Mouse (Mus musculus) heart, embryonic 15.5 days (tissue): ENCODE measurements at regions not wholly inside any gene's neighbourhood (a gene's known extent, or its start where the extent isn't known, plus 50 kb on each side); places are given as distances from the start of the nearest gene placed in this dataset.

Experiments used
- ATAC-seq: fragments of 200-750 bp; cut with Nextera tagmentation; replicated peaks from 2 replicates; pipeline ENCODE4 v1.8.0; 2017; ENCODE audit warnings: low read depth, moderate TSS enrichment; ENCODE audit not compliant: insufficient number of reproducible peaks, insufficient read depth, low FRiP score
- H3K27ac ChIP-seq: fragments of 300-500 bp; sonication (generic); 2 replicates; pipeline ENCODE4 v1.5.1; 2015; ENCODE audit warnings: mild to moderate bottlenecking, inconsistent platforms
- H3K27me3 ChIP-seq: fragments of 300-500 bp; sonication (generic); 2 replicates; pipeline ENCODE4 v1.6.1; 2015; ENCODE audit warnings: inconsistent platforms
- H3K36me3 ChIP-seq: fragments of 300-500 bp; sonication (generic); 2 replicates; pipeline ENCODE4 v1.6.1; 2015; ENCODE audit warnings: mild to moderate bottlenecking, inconsistent platforms
- H3K4me1 ChIP-seq: fragments of 300-500 bp; sonication (generic); replicated peaks from 2 replicates; pipeline ENCODE4 v1.6.1; 2015; ENCODE audit warnings: inconsistent platforms
- H3K4me2 ChIP-seq: fragments of 300-500 bp; sonication (generic); 2 replicates; pipeline ENCODE4 v1.6.1; 2015; ENCODE audit warnings: inconsistent platforms, mild to moderate bottlenecking, moderate library complexity
- H3K4me3 ChIP-seq: fragments of 300-500 bp; sonication (generic); 2 replicates; pipeline ENCODE4 v1.5.1; 2015; ENCODE audit warnings: mild to moderate bottlenecking, inconsistent platforms
- H3K9ac ChIP-seq: fragments of 300-500 bp; sonication (generic); 2 replicates; pipeline ENCODE4 v1.6.1; 2015; ENCODE audit warnings: mild to moderate bottlenecking, inconsistent platforms
- H3K9me3 ChIP-seq: fragments of 300-500 bp; sonication (generic); replicated peaks from 2 replicates; pipeline ENCODE4 v1.6.1; 2016; ENCODE audit warnings: inconsistent platforms
- WGBS: fragments of 180-500 bp; shearing (Covaris S2); methylation state at CpG from one replicate; pipeline ENCODE4 v1.1.7; 2015; ENCODE audit warnings: mixed read lengths; 5-methylcytosine and 5-hydroxymethylcytosine counted together

DNA sequence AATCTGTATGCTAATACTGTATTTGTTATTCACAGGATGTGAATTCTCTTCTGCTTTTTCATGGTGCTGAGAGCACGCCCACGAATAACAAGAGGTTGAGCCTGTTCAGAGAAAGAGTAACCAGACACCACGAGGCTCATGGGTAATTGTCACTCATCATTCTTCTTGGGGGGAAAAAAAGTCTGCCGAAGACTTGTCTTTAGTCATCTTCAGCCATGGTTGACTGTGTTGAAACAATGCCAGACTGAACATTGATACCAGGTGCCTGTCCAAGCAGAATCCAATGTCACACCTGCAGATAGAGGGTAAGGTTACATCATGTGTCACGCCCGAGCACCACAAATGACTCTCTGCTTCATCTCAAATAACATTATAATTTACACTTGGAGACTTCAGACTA, 418.5 kb downstream of the Fgf9 start:
- no peak for ATAC-seq
- H3K4me1 ChIP-seq: no peaks in the 10 kb centered on the region
- H3K27me3 ChIP-seq: no peaks in the 10 kb centered on the region
- no peak overlapping the region for H3K4me2 ChIP-seq
- WGBS: 84% methylated on average over 6 of the region's 6 CpGs
- no peaks in the 10 kb centered on the region for H3K9me3 ChIP-seq
- H3K27ac ChIP-seq: no peak overlapping the region
- H3K4me3 ChIP-seq: no peak overlapping the region
- H3K9ac ChIP-seq: no peak overlapping the region
- no peaks in the 10 kb centered on the region for H3K36me3 ChIP-seq

DNA sequence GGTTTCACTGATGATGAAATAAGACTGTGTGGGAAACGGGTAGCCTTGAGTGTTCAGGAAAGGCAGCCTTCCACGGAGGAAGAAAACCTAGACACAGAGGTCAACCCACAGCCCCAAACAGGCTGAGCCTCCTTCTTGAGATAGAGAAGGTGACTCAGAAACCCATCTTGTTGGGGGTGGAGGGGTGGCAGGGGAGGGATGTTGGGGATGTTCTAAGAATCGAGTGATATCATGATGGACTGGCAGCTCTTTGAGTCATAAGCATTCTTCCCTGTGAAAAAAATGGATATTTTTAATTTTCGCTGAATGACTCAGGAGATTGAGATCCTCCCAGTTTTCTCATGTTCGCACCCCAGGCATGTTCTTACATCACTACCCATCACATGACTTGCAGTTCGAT, 417.5 kb downstream of the Fgf9 start:
- Histone ChIP-seq H3K27me3 (no peaks in the 10 kb centered on the region), H3K9me3 (no peaks in the 10 kb centered on the region), H3K36me3 (no peaks in the 10 kb centered on the region), H3K27ac (no peak overlapping the region), H3K4me3 (no peak overlapping the region), H3K9ac (no peak overlapping the region), H3K4me1 (no peaks in the 10 kb centered on the region), H3K4me2 (no peak overlapping the region)
- ATAC-seq: no peak
- 79% methylated on average over 6 of the region's 6 CpGs for WGBS

DNA sequence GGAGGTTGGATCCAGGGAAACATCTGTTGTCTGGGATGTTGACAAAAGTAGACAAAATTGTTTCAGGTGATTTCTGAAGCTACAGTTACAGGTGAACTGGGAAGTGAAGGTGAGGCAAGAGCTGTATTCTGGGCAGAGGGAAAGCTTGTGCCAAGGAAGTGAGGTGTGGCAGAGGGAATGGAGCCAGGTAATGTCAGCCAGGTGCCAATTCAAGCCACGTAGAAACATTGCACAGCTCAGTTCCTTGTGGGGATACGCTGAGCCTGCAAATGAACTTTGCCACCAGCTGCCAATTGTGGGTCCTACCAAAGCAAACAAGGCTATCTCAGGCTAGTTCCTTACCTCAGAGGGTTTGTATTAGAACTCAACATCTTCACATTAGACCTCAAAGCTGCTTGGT, 410.1 kb downstream of the Fgf9 start:
- no peak for ATAC-seq
- H3K4me2 ChIP-seq: no peak overlapping the region
- 80% methylated on average over 2 of the region's 2 CpGs for WGBS
- no peaks in the 10 kb centered on the region for H3K27me3 ChIP-seq
- no peaks in the 10 kb centered on the region for H3K4me1 ChIP-seq
- no peak overlapping the region for H3K27ac ChIP-seq
- no peak overlapping the region for H3K9ac ChIP-seq
- H3K36me3 ChIP-seq: no peaks in the 10 kb centered on the region
- no peaks in the 10 kb centered on the region for H3K9me3 ChIP-seq
- no peak overlapping the region for H3K4me3 ChIP-seq

DNA sequence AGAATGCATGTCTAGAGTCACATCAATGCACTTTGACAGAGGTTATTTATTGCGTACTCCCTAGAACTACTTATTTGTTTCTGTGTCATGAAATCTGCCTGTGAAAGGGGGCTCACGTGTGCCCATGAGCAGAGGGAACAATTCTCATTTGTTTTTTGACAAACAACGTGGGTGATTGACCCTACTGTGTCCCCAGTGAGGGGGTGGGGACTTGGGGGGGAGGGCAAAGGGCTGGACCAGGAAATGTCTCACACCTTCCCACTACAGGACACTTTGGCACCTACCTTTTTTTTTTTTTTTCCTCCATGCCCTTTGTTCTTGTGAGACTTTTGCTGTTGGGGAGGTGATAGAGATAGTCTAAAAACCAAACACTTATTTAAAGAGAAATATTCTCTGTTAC, 400.3 kb downstream of the Fgf9 start:
- Histone ChIP-seq H3K27ac (no peak overlapping the region), H3K27me3 (no peaks in the 10 kb centered on the region), H3K36me3 (no peaks in the 10 kb centered on the region), H3K4me3 (no peak overlapping the region), H3K4me1 (no peaks in the 10 kb centered on the region), H3K9me3 (no peaks in the 10 kb centered on the region), H3K4me2 (no peak overlapping the region), H3K9ac (no peak overlapping the region)
- ATAC-seq: no peak
- 59% methylated on average over 3 of the region's 3 CpGs for WGBS

DNA sequence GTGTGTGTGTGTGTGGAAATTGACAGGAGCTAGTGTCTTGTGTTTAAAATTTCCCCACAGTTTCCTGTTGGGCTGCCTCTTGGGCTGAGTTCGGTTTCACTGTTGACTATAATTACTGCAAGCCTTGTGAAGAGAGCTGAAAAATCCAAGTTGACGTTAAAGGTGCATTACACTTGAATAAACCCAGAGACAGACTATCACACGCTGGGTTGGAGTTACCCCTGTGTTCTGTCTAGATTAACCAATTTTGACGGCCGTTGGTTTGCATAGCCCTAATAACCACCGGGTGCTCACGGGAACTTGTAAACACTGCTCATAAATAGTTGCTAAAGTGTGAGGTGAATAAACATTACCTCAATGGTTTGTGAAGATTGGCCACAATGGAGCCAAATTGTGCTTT, 398.1 kb downstream of the Fgf9 start:
- Histone ChIP-seq H3K27me3 (no peaks in the 10 kb centered on the region), H3K9me3 (no peaks in the 10 kb centered on the region), H3K4me2 (no peak overlapping the region), H3K4me1 (no peaks in the 10 kb centered on the region), H3K4me3 (no peak overlapping the region), H3K9ac (no peak overlapping the region), H3K36me3 (no peaks in the 10 kb centered on the region), H3K27ac (no peak overlapping the region)
- no peak for ATAC-seq
- WGBS: 70% methylated on average over 7 of the region's 7 CpGs

DNA sequence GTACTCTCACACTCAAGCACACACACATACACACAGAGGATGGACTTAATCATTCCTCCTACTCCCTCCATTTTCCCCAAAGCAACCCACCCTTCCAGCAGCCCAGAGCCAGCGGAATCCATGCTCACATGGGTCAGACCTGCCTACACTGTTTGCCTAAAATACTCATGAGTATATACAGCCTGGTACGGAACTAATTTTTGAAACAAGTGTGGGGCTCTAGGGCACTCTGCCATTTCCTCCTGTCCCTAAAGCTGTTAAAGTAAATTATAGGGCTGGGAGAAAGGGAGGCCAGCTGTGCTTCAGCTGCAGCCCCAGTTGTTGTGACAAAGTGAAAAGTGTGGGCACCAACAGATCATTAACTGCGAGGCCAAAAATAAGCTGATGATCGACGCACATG, 397.5 kb downstream of the Fgf9 start:
- Histone ChIP-seq H3K4me2 (no peak overlapping the region), H3K9me3 (no peaks in the 10 kb centered on the region), H3K9ac (no peak overlapping the region), H3K27ac (no peak overlapping the region), H3K36me3 (no peaks in the 10 kb centered on the region), H3K27me3 (no peaks in the 10 kb centered on the region), H3K4me3 (no peak overlapping the region), H3K4me1 (no peaks in the 10 kb centered on the region)
- ATAC-seq: no peak
- WGBS: 75% methylated on average over 5 of the region's 5 CpGs

DNA sequence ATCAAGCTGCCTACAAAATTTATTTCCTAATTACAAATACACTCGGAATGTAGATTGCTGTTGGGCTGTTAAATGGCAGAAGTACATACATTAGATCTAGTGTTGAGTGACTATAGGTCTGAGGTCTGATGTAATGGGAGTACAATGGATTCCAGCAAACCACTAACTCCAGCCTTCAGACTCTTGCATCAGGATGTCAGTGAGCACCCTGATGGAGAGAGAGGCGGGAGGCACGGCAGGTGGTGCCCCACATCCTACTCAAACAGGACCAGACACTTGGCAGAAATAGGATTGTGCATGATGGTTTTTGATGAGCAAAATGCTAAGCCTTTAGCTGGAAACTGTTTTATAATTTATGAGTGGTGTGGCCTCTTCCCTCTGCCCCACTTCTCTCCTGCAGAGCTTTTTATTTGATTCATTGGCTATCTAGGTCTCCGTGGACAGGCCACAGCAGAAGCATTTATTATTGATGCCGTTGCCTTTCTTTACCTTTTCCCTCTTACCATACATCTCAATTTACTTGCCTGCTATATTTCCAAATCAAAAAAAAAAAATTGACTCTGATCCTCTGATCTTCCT, 376.5 kb downstream of the Fgf9 start:
- no peak overlapping the region for H3K27ac ChIP-seq
- H3K36me3 ChIP-seq: no peaks in the 10 kb centered on the region
- WGBS: 86% methylated on average over 5 of the region's 5 CpGs
- H3K4me3 ChIP-seq: no peak overlapping the region
- H3K4me2 ChIP-seq: no peak overlapping the region
- no peaks in the 10 kb centered on the region for H3K4me1 ChIP-seq
- ATAC-seq: no peak
- no peak overlapping the region for H3K9ac ChIP-seq
- no peaks in the 10 kb centered on the region for H3K27me3 ChIP-seq
- no peaks in the 10 kb centered on the region for H3K9me3 ChIP-seq

DNA sequence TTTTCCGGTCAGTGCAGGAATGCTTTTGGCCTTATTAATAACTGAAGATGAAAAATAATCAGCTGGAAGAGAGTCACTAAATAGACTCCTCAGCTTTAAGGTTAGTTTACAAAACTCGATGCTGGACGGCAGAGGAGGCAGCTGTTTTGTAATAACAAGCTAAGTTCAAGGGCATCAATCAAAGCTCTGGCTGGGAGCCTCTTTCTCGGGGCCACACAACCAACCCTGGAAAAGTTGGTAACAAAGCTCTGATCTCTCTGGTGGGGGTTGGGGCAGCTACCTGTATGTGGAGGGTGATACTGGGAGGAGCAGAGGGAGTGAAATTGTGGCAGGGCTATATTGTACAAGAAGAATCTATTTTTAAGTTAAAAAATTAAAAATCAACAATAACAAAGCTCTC, 374.1 kb downstream of the Fgf9 start:
- Histone ChIP-seq H3K36me3 (no peaks in the 10 kb centered on the region), H3K27me3 (no peaks in the 10 kb centered on the region), H3K4me3 (no peak overlapping the region), H3K27ac (no peak overlapping the region), H3K9ac (no peak overlapping the region), H3K4me1 (0 out of 2 replicates have a peak, but pooled peaks cover 8% of the 10 kb centered on the region), H3K9me3 (no peaks in the 10 kb centered on the region), H3K4me2 (no peak overlapping the region)
- 69% methylated on average over 4 of the region's 4 CpGs for whole genome bisulfite sequencing
- ATAC-seq: no peak

DNA sequence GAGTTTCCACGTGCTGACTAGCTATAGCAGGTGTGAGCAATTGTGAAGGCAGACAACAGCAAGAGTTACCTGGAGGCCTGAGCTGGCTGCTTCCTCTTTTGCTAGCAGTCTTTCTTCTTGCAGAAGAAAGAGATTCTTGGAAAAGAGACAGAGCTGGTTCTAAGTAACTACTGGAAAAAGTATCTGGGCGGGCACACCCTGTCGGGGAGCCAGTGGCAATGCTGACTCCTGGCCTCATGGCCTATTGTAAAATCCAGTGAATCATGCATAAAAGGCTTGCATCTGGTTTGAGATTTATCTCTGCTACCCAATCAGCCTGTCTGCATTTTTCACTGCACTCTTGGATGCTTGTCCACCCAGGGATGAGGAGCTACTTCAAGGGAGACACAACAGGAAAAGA, 372.2 kb downstream of the Fgf9 start:
- Histone ChIP-seq H3K4me2 (no peak overlapping the region), H3K27ac (no peak overlapping the region), H3K36me3 (no peaks in the 10 kb centered on the region), H3K9ac (no peak overlapping the region), H3K4me3 (no peak overlapping the region), H3K4me1 (0 out of 2 replicates have a peak, but pooled peaks cover 8% of the 10 kb centered on the region), H3K9me3 (no peaks in the 10 kb centered on the region), H3K27me3 (no peaks in the 10 kb centered on the region)
- 89% methylated on average over 3 of the region's 3 CpGs for whole genome bisulfite sequencing
- no peak for ATAC-seq

DNA sequence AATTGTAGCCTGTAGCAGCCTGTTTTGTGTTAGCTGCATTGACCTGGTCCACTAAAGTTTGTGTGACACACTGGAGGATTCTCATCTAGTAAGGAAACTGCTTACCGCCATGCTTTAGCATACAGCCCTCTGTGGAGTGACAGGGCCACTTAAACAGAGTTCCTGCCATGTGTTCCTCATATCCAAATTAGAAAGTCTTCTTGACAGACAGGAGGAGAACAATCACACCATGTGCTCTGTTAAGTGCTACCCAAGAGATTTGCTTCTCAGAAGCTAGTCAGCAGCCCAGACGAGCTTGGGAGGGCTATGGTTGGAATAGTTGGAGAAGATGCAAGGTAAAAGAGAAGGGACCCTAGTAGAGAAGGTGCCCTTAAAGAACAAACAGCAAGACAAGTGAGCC, 369.6 kb downstream of the Fgf9 start:
- Histone ChIP-seq H3K27me3 (no peaks in the 10 kb centered on the region), H3K4me3 (no peak overlapping the region), H3K27ac (no peak overlapping the region), H3K36me3 (no peaks in the 10 kb centered on the region), H3K9ac (no peak overlapping the region), H3K4me2 (no peak overlapping the region), H3K4me1 (0 out of 2 replicates have a peak, but pooled peaks cover 8% of the 10 kb centered on the region), H3K9me3 (no peaks in the 10 kb centered on the region)
- ATAC-seq: no peak
- WGBS: 72% methylated on average over 2 of the region's 2 CpGs

DNA sequence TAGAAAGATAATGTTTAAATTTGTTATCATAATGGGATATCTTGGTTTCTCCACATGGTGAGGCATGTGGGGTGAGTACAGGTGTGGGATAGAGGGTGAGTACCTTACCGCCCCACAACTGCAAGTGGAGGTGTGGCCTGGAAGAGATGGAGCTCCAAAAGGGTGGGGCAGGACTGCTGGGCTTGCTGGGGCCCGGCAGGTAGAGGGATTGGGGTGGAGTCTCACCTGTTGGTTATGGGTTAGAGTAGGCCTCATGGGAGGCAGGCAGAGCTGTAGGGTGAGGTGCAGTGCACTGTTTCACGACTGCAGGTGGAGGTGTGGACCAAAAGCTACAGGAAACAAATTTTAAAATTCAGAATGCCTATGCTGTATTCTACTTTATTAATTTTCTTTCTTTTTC, 365.7 kb downstream of the Fgf9 start:
- Histone ChIP-seq H3K9me3 (no peaks in the 10 kb centered on the region), H3K9ac (no peak overlapping the region), H3K27me3 (no peaks in the 10 kb centered on the region), H3K36me3 (no peaks in the 10 kb centered on the region), H3K4me1 (0 out of 2 replicates have a peak, but pooled peaks cover 8% of the 10 kb centered on the region), H3K27ac (no peak overlapping the region), H3K4me3 (no peak overlapping the region), H3K4me2 (no peak overlapping the region)
- 75% methylated on average over 3 of the region's 3 CpGs for WGBS
- no peak for ATAC-seq

DNA sequence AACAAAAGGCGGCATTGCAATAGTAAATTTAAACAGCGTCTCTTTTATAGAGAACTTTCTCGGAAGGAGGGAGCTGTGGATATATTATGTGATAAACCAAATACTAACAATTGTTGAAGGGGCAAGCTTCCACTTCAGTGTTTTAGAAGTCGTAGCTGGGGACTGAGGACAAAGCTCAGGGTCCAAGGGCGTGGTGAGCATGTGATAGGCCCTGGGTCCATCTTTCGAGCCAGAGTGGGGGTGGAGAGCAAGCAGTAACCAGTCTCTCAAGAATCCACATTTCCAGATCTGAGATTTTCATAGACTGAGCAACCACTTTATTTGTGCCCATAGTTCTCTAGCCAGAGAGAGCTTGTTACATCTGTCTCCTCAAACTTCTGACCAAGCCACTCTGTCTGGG, 356.1 kb downstream of the Fgf9 start:
- Histone ChIP-seq H3K4me1 (peaks cover 24% of the 10 kb centered on the region), H3K36me3 (no peaks in the 10 kb centered on the region), H3K4me2 (no peak overlapping the region), H3K27me3 (no peaks in the 10 kb centered on the region), H3K9ac (no peak overlapping the region), H3K4me3 (no peak overlapping the region), H3K27ac (no peak overlapping the region), H3K9me3 (no peaks in the 10 kb centered on the region)
- ATAC-seq: no peak
- WGBS: 67% methylated on average over 6 of the region's 6 CpGs
